Mouse (Mus musculus): ENCODE data around the gene Prkcg. TPM values are rescaled to one million over a fixed set of nuclear protein-coding genes. Genes with fewer than 3 reads are reported as not detected.

Gene Prkcg
- total and polyA plus RNA-seq, 2 experiments from 2014 or later = 0.40 to 1.8 TPM

DNA sequence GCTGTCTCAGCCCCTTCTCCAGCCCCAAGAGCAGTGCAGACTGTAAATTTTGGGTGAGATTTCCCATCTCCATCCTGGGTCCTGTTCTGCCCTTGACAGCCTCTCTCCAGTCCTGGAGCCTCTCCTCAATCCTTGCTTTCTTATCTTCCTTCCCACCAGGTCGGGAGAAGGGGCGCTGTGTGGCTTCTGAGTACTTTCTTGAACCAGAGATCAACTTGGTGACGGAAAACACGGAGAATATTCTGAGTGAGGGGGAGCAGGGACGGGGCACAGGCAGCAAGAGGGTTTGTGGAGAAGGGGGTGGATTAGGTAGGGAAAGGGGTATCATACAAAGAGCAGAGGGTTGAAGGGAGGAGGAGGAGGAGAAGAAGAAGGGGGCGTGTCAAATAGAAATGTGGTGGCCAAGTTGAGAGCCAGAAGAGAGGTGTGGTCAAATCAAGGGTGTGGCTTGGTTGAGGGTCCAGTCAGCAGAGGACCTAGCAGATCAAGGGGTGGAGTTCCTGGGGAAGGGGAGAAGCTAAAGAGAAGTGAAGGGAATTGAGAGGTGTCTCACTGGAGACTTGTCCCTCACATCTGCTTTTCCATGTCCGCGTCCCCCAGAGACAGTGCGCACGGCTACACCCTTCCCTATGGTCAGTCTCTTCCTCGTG, 49.4 kb downstream of the Prkcg start:
- 57% methylated on average over 11 of the region's 11 CpGs for WGBS

DNA sequence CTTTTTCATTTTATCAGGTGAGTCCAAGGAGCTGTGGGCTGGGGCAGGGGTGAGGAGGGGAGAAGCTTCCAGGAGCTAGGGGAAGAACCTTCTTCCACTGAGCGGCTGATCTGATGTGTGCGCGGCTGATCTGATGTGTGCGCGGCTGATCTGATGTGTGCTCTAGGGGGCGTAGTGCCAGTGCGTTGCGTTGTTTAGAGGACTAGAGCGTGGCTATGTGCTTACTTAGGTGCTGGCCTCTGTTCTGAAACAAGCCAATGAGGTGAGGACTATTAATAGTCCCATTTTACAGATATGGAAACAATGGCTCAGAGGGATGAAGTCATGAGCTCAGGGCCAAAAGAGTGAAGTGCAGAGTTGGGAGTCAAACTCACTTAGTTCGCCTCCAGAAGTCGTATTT, 50.0 kb downstream of the Prkcg start:
- no peak for TF ChIP-seq EP300 (IDR thresholded peaks at IDR 0.05; ENCODE audit: low read depth)
- no peak for TF ChIP-seq CTCF (IDR thresholded peaks at IDR 0.05; ENCODE audit: low read depth)
- Histone ChIP-seq H3K9ac (replicated peaks; ENCODE audit: low read depth, low read length) (no peak overlapping the region), H3K27me3 (ENCODE audit: control insufficient read depth, insufficient read depth, low read length) (peaks cover 13% of the 10 kb centered on the region; the same call in 1 of the 2 replicates), H3K4me1 (ENCODE audit: control insufficient read depth, insufficient read depth) (no peaks in the 10 kb centered on the region), H3K27ac (ENCODE audit: low read depth) (no peak overlapping the region), H3K4me3 (ENCODE audit: low read depth, low read length) (no peak overlapping the region), H3K4me2 (ENCODE audit: low read depth, low read length) (no peak overlapping the region), H3K36me3 (replicated peaks; ENCODE audit: control insufficient read depth, insufficient read depth, low read length) (no peaks in the 10 kb centered on the region), H3K9me3 (replicated peaks; ENCODE audit: control insufficient read depth, low read length) (no peaks in the 10 kb centered on the region)
- DNase-seq (ENCODE audit: low spot score) (no peak), ATAC-seq (ENCODE audit: insufficient read depth, low read depth) (no peak)
- WGBS = 75% methylated on average over 11 of the region's 11 CpGs

More for the DNA sequence above, 49.4 kb downstream of the Prkcg start:
- TF ChIP-seq EP300 (IDR thresholded peaks at IDR 0.05; ENCODE audit: low read depth) (no peak), CTCF (IDR thresholded peaks at IDR 0.05; ENCODE audit: low read depth) (no peak)
- Histone ChIP-seq H3K9ac (replicated peaks; ENCODE audit: low read depth, low read length) (no peak overlapping the region), H3K27me3 (ENCODE audit: control insufficient read depth, insufficient read depth, low read length) (peaks cover 17% of the 10 kb centered on the region), H3K4me3 (ENCODE audit: low read depth, low read length) (no peak overlapping the region), H3K27ac (ENCODE audit: low read depth) (no peak overlapping the region), H3K9me3 (replicated peaks; ENCODE audit: control insufficient read depth, low read length) (no peaks in the 10 kb centered on the region), H3K36me3 (replicated peaks; ENCODE audit: control insufficient read depth, insufficient read depth, low read length) (no peaks in the 10 kb centered on the region), H3K4me1 (ENCODE audit: control insufficient read depth, insufficient read depth) (no peaks in the 10 kb centered on the region), H3K4me2 (ENCODE audit: low read depth, low read length) (no peak overlapping the region)
- ATAC-seq (ENCODE audit: insufficient read depth, low read depth) (no peak), DNase-seq (ENCODE audit: low spot score) (no peak)

DNA sequence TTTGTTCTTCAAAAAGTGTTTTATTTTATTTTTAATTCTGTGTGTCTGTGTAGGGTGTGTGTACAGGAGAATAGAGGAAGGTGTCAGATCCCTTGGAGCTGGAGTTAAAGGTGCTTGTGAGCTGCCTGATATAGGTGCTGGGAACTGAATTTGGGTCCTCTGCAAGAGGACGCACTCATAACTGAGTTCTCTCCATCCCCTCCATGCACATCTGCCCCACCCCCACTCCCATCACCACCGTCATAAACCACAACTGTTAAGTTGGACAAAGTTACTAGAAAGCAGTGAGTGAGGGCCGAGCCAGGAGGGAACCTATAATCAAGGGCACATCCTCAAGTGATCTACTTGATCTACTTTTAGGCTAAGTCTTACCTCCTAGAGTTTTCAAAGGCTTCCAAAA, 54.9 kb downstream of the Prkcg start:
- TF ChIP-seq EP300 (IDR thresholded peaks at IDR 0.05; ENCODE audit: low read depth) (no peak), CTCF (IDR thresholded peaks at IDR 0.05; ENCODE audit: low read depth) (no peak)
- Histone ChIP-seq H3K36me3 (replicated peaks; ENCODE audit: control insufficient read depth, insufficient read depth, low read length) (no peaks in the 10 kb centered on the region), H3K4me3 (ENCODE audit: low read depth, low read length) (no peak overlapping the region), H3K4me2 (ENCODE audit: low read depth, low read length) (no peak overlapping the region), H3K9ac (replicated peaks; ENCODE audit: low read depth, low read length) (no peak overlapping the region), H3K4me1 (ENCODE audit: control insufficient read depth, insufficient read depth) (no peaks in the 10 kb centered on the region), H3K9me3 (replicated peaks; ENCODE audit: control insufficient read depth, low read length) (no peaks in the 10 kb centered on the region), H3K27me3 (ENCODE audit: control insufficient read depth, insufficient read depth, low read length) (no peaks in the 10 kb centered on the region), H3K27ac (ENCODE audit: low read depth) (no peak overlapping the region)
- DNase-seq (ENCODE audit: low spot score) = no peak
- no peak for ATAC-seq (ENCODE audit: insufficient read depth, low read depth)
- WGBS = 91% methylated on average over 3 of the region's 3 CpGs

DNA sequence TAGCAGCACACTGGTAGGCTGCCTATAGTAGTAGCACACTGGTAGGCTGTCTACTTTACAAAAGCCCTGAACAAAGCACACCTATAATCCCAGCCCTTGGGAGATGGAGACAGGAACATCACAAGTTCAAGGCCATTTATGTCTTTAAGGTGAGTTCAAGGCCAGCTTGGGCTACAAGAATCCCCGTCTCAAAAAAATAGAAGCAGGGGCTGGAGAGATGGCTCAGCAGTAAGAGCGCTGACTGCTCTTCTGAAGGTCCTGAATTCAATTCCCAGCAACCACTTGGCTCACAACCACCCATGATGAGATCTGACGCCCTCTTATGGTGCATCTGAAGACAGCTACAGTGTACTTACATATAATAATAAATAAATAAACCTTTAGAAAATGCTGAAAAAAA, 56.3 kb downstream of the Prkcg start:
- H3K4me2 ChIP-seq (ENCODE audit: low read depth, low read length) = no peak overlapping the region
- H3K36me3 ChIP-seq (replicated peaks; ENCODE audit: control insufficient read depth, insufficient read depth, low read length) = no peaks in the 10 kb centered on the region
- no peak overlapping the region for H3K9ac ChIP-seq (replicated peaks; ENCODE audit: low read depth, low read length)
- H3K4me3 ChIP-seq (ENCODE audit: low read depth, low read length) = no peak overlapping the region
- no peak for DNase-seq (ENCODE audit: low spot score)
- H3K9me3 ChIP-seq (replicated peaks; ENCODE audit: control insufficient read depth, low read length) = no peaks in the 10 kb centered on the region
- H3K27ac ChIP-seq (ENCODE audit: low read depth) = no peak overlapping the region
- no peaks in the 10 kb centered on the region for H3K27me3 ChIP-seq (ENCODE audit: control insufficient read depth, insufficient read depth, low read length)
- WGBS = 83% methylated on average over 3 of the region's 3 CpGs
- H3K4me1 ChIP-seq (ENCODE audit: control insufficient read depth, insufficient read depth) = no peaks in the 10 kb centered on the region
- ATAC-seq (ENCODE audit: insufficient read depth, low read depth) = no peak
- TF ChIP-seq CTCF (IDR thresholded peaks at IDR 0.05; ENCODE audit: low read depth) (no peak), EP300 (IDR thresholded peaks at IDR 0.05; ENCODE audit: low read depth) (no peak)

DNA sequence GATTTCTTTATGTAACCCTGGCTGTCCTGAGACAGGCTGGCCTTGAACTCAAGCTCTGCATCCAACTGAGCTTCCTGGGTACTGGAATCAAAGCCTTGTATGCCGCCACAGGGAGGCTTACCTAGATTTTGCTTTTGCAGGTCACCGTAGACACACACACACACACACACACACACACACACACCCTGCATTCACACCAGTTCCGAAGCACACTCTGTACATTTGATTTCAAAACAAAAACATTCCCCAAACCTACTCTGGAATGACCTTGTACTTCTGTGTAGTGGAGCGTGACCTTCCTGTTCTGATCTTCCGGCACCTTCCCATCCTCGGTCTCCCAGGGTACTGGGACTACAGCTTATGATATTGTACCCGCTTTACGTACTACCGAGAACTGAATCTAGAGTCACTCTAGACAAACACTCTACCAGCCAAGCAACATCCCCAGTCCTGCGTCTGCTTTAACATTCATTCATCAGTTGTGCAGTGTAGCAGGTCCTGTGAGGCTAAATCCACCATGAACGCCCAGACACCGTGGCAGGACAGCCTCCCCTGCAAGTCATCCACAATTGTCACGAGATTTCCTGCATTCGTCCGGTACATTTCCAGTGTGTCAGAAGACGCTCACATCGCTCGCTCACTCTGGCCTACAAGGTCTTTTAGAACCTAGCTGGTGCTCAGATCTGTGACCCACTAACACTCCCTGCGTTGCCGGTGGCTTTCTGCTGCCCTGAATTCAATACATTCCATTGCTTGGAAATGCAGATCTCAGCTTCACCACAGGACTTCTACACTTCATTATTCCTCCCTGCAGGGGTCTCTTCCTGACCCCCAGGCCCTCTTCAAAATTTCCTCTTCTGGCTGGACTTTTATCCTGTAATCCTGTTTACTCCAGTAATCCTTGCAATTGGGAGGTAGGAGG, 58.6 kb downstream of the Prkcg start:
- TF ChIP-seq EP300 (IDR thresholded peaks at IDR 0.05; ENCODE audit: low read depth) (no peak), CTCF (IDR thresholded peaks at IDR 0.05; ENCODE audit: low read depth) (no peak)
- ATAC-seq (ENCODE audit: insufficient read depth, low read depth) (no peak), DNase-seq (ENCODE audit: low spot score) (no peak)
- Histone ChIP-seq H3K4me3 (ENCODE audit: low read depth, low read length) (no peak overlapping the region), H3K4me1 (ENCODE audit: control insufficient read depth, insufficient read depth) (no peaks in the 10 kb centered on the region), H3K4me2 (ENCODE audit: low read depth, low read length) (no peak overlapping the region), H3K9ac (replicated peaks; ENCODE audit: low read depth, low read length) (no peak overlapping the region), H3K27me3 (ENCODE audit: control insufficient read depth, insufficient read depth, low read length) (no peaks in the 10 kb centered on the region), H3K36me3 (replicated peaks; ENCODE audit: control insufficient read depth, insufficient read depth, low read length) (no peaks in the 10 kb centered on the region), H3K9me3 (replicated peaks; ENCODE audit: control insufficient read depth, low read length) (no peaks in the 10 kb centered on the region), H3K27ac (ENCODE audit: low read depth) (no peak overlapping the region)
- 50% methylated on average over 20 of the region's 20 CpGs for WGBS

All from heart, postnatal 0 days (tissue).